Mouse (Mus musculus) myocyte (in vitro differentiated cells): Measurements from ENCODE around the gene Taf7l. TPM values are rescaled to one million over a fixed set of nuclear protein-coding genes. Genes with fewer than 3 reads are reported as not detected.

ENCODE experiments used
- H3K27me3 ChIP-seq: one replicate; pipeline ENCODE4 v1.6.1; 2011; ENCODE audit not compliant: control insufficient read depth, insufficient read depth, insufficient read length
- H3K36me3 ChIP-seq: one replicate; pipeline ENCODE4 v1.6.1; 2011; ENCODE audit not compliant: control insufficient read depth, insufficient read depth
- H3K4me2 ChIP-seq: one replicate; pipeline ENCODE4 v1.6.1; 2011; ENCODE audit warnings: low read depth, control low read depth
- H3K4me3 ChIP-seq: one replicate; pipeline ENCODE4 v1.5.1; 2011; ENCODE audit warnings: mild to moderate bottlenecking, control low read depth, moderate library complexity
- H3K79me2 ChIP-seq: one replicate; pipeline ENCODE4 v1.6.1; 2011; ENCODE audit not compliant: control insufficient read depth, insufficient read depth
- H3ac ChIP-seq: one replicate; pipeline ENCODE4 v1.6.1; 2011; ENCODE audit not compliant: control insufficient read depth, insufficient read length
- CEBPB ChIP-seq: IDR thresholded peaks from 2 replicates; pipeline ENCODE4 v1.6.1; 2011; ENCODE audit warnings: mild to moderate bottlenecking, moderate library complexity; ENCODE audit not compliant: poor library complexity, insufficient read depth, severe bottlenecking
- E2F4 ChIP-seq: IDR thresholded peaks from one replicate; pipeline ENCODE4 v1.6.1; 2011; ENCODE audit warnings: mild to moderate bottlenecking, control low read depth, moderate library complexity; ENCODE audit not compliant: insufficient read depth
- MAX ChIP-seq: IDR thresholded peaks from one replicate; pipeline ENCODE4 v1.6.1; 2011; ENCODE audit warnings: low read depth, mild to moderate bottlenecking, control low read depth
- MYOD1 ChIP-seq, 3 experiments: IDR thresholded peaks; one replicate each; pipeline ENCODE4 v1.6.1; 2011; ENCODE audit warnings: control low read depth in 2 of 3, low read depth in 2 of 3, mild to moderate bottlenecking in 2 of 3, moderate library complexity in 1 of 3; ENCODE audit not compliant: insufficient read length in 2 of 3, control insufficient read depth in 1 of 3
- MYOG ChIP-seq, 3 experiments: IDR thresholded peaks; one replicate each; pipeline ENCODE4 v1.6.1; 2011; ENCODE audit warnings: control low read depth in 2 of 3, low read depth in 2 of 3, mild to moderate bottlenecking in 2 of 3; ENCODE audit not compliant: insufficient read length in 2 of 3, control insufficient read depth in 1 of 3, insufficient read depth in 1 of 3
- POLR2A ChIP-seq: IDR thresholded peaks from one replicate; pipeline ENCODE4 v1.6.1; 2011; ENCODE audit warnings: low read depth, mild to moderate bottlenecking, control low read depth, moderate library complexity; ENCODE audit not compliant: insufficient read length
- POLR2AphosphoS2 ChIP-seq: IDR thresholded peaks from one replicate; pipeline ENCODE4 v1.6.1; 2011; ENCODE audit warnings: low read depth, control low read depth; ENCODE audit not compliant: insufficient read length
- REST ChIP-seq: IDR thresholded peaks from one replicate; pipeline ENCODE4 v1.6.1; 2011; ENCODE audit warnings: mild to moderate bottlenecking, control low read depth, moderate library complexity; ENCODE audit not compliant: insufficient read depth, insufficient read length
- SRF ChIP-seq: IDR thresholded peaks from one replicate; pipeline ENCODE4 v1.6.1; 2011; ENCODE audit warnings: low read depth; ENCODE audit not compliant: control insufficient read depth, insufficient read length
- TCF12 ChIP-seq: IDR thresholded peaks from one replicate; pipeline ENCODE4 v1.6.1; 2011; ENCODE audit warnings: mild to moderate bottlenecking, control low read depth; ENCODE audit not compliant: poor library complexity, insufficient read depth, severe bottlenecking
- TCF3 ChIP-seq: IDR thresholded peaks from one replicate; pipeline ENCODE4 v1.6.1; 2011; ENCODE audit warnings: low read depth, control low read depth; ENCODE audit not compliant: insufficient read length
- USF1 ChIP-seq: IDR thresholded peaks from one replicate; pipeline ENCODE4 v1.6.1; 2011; ENCODE audit warnings: low read depth, mild to moderate bottlenecking, control low read depth, moderate library complexity
- polyA plus RNA-seq: library from polyadenylated mRNA; unstranded; fragments of >200 nt; fragmentation: generic; extraction: Trizol; gene quantifications from one replicate; pipeline ENCODE4 v1.2.1, GENCODE M21; 2012; ENCODE audit warnings: missing spikeins

Taf7l gene
- polyA plus RNA-seq: 0.41 TPM

DNA sequence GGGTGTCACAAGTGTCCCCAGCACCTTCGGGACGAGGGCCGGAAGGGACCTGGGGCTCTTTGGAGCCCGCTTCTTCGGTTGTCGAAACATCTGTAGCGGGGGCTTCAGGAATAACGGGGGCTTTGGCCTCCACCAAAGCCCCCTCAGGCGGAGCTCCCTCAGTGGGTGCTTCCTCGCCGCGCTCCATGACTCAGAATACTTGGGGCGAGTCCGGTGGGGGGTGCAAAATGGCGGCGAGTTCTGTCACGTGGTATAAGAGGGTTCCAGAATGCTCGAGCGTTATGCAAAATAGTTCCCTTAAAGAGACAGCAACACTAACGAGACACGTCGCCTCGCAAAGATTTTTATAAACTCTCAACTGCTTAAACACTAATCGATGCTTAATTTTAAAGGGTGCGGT, at the start of gene Taf7l:
Taf7l (minus strand) TSS at position 201 of the 400 bp plus-strand sequence.
- Histone ChIP-seq H3K4me3 (no peak within 1 kb of the TSS), H3K27me3 (no peaks in the 10 kb centered on the region), H3ac (no peak within 1 kb of the TSS), H3K79me2 (no peaks in the 10 kb centered on the region), H3K36me3 (no peaks in the 10 kb centered on the region), H3K4me2 (no peak within 1 kb of the TSS)
- TF ChIP-seq POLR2A (no peak), SRF (no peak), E2F4 (no peak), TCF3 (no peak), MYOG (IDR thresholded peaks at IDR 0.05; ENCODE audit: control insufficient read depth in 1 of 3, insufficient read depth in 1 of 3, insufficient read length in 2 of 3, low read depth in 2 of 3) (no peak), MYOD1 (IDR thresholded peaks at IDR 0.05; ENCODE audit: control insufficient read depth in 1 of 3, insufficient read length in 2 of 3, low read depth in 2 of 3) (no peak), REST (no peak), TCF12 (no peak), CEBPB (no peak), POLR2AphosphoS2 (no peak), USF1 (no peak), MAX (no peak)

GRCm38 (mm10) chrX:134525260-134525659, 49.0 kb upstream of the Taf7l start:
- TF ChIP-seq TCF3 (no peak), MYOG (IDR thresholded peaks at IDR 0.05; ENCODE audit: control insufficient read depth in 1 of 3, insufficient read depth in 1 of 3, insufficient read length in 2 of 3, low read depth in 2 of 3) (no peak), USF1 (no peak), SRF (no peak), MYOD1 (IDR thresholded peaks at IDR 0.05; ENCODE audit: control insufficient read depth in 1 of 3, insufficient read length in 2 of 3, low read depth in 2 of 3) (no peak), CEBPB (no peak), MAX (no peak), REST (no peak), POLR2A (no peak), TCF12 (no peak), POLR2AphosphoS2 (no peak), E2F4 (no peak)
- Histone ChIP-seq H3K27me3 (no peaks in the 10 kb centered on the region), H3K4me3 (no peak overlapping the region), H3ac (no peak overlapping the region), H3K79me2 (no peaks in the 10 kb centered on the region), H3K4me2 (no peak overlapping the region), H3K36me3 (no peaks in the 10 kb centered on the region)

DNA sequence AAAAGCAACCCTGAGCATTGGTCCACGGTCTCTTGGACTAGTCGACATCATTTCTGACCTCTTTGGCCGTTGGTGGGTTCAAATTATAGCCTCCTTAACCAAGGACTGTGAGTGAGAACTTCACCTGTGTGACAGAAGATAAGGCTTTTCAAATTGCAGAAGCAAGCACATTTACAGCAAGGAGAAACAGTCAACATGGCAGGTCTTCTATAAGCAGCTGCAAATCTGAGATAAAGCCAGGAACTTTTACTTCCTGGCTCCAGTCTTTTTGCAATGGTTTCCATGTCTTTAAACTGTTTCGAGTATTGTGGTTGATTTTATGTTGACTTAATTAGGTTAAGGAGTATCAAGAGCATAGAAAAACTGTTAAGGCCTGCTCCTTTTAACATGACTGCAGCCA, 47.5 kb upstream of the Taf7l start:
- Histone ChIP-seq H3ac (no peak overlapping the region), H3K79me2 (no peaks in the 10 kb centered on the region), H3K4me2 (no peak overlapping the region), H3K27me3 (no peaks in the 10 kb centered on the region), H3K36me3 (no peaks in the 10 kb centered on the region), H3K4me3 (no peak overlapping the region)
- no peak for TF ChIP-seq MYOD1 (IDR thresholded peaks at IDR 0.05; ENCODE audit: control insufficient read depth in 1 of 3, insufficient read length in 2 of 3, low read depth in 2 of 3)
- TF ChIP-seq TCF3: no peak
- TF ChIP-seq POLR2A: no peak
- no peak for TF ChIP-seq USF1
- no peak for TF ChIP-seq CEBPB
- TF ChIP-seq MYOG (IDR thresholded peaks at IDR 0.05; ENCODE audit: control insufficient read depth in 1 of 3, insufficient read depth in 1 of 3, insufficient read length in 2 of 3, low read depth in 2 of 3): no peak
- no peak for TF ChIP-seq SRF

DNA sequence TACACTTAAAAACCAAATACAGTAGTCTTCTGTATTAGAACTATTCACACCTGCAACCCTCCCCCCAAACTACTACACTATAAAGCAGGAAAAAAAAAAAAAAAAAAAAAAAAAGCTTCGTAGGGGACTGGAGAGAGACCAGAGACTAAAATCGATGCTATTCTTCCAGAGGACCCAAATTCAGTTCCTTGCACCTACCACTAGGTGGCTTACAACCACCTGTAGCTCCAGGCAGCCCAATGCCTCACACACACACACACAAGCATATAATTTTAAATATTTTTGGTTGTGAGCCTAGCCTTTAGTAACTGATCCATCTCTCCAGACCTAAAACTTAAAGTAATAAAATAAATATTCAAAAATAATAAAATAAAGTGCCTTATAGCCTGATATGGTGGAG, 33.2 kb upstream of the Taf7l start:
- Histone ChIP-seq H3K4me2 (no peak overlapping the region), H3K27me3 (no peaks in the 10 kb centered on the region), H3K4me3 (no peak overlapping the region), H3K79me2 (no peaks in the 10 kb centered on the region), H3K36me3 (no peaks in the 10 kb centered on the region), H3ac (no peak overlapping the region)
- TF ChIP-seq MYOG (IDR thresholded peaks at IDR 0.05; ENCODE audit: control insufficient read depth in 1 of 3, insufficient read depth in 1 of 3, insufficient read length in 2 of 3, low read depth in 2 of 3) (no peak), POLR2AphosphoS2 (no peak), POLR2A (no peak), SRF (no peak), TCF3 (no peak), MAX (no peak)

GRCm38 (mm10) chrX:134507977-134508376, 31.7 kb upstream of the Taf7l start:
- H3ac ChIP-seq: no peak overlapping the region
- H3K4me2 ChIP-seq: no peak overlapping the region
- TF ChIP-seq MYOD1 (IDR thresholded peaks at IDR 0.05; ENCODE audit: control insufficient read depth in 1 of 3, insufficient read length in 2 of 3, low read depth in 2 of 3) (no peak), TCF12 (no peak), REST (no peak), TCF3 (no peak), MAX (no peak), SRF (no peak), POLR2A (no peak), USF1 (no peak), CEBPB (no peak), E2F4 (no peak), MYOG (IDR thresholded peaks at IDR 0.05; ENCODE audit: control insufficient read depth in 1 of 3, insufficient read depth in 1 of 3, insufficient read length in 2 of 3, low read depth in 2 of 3) (no peak), POLR2AphosphoS2 (no peak)
- no peaks in the 10 kb centered on the region for H3K36me3 ChIP-seq
- no peaks in the 10 kb centered on the region for H3K27me3 ChIP-seq
- H3K79me2 ChIP-seq: no peaks in the 10 kb centered on the region
- H3K4me3 ChIP-seq: no peak overlapping the region
